Mouse (Mus musculus) common myeloid progenitor, adult 5-6 weeks (primary cell): ENCODE measurements around the gene Cept1. TPM values are rescaled to one million over a fixed set of nuclear protein-coding genes. Genes with fewer than 3 reads are reported as not detected.

Source experiments
- total RNA-seq: library from RNA; stranded (forward); fragments of 200-1000, 187-1606 nt; gene quantifications from 2 replicates; pipeline ENCODE4 v1.2.3, GENCODE M21; 2017

The Cept1 gene
- total RNA-seq, 1 experiment from 2014 or later, result 57.6 TPM

Other genes with a start within 250 kb of the Cept1 start
- gene Chil6, start 141.6 kb downstream of the Cept1 start, total RNA-seq, result not detected in 2 replicates
- 16.2 and 18.0 TPM in 2 replicates for gene Dennd2d, start 65.4 kb downstream of the Cept1 start, total RNA-seq
- gene Dram2, start within 50 bp of the Cept1 start, total RNA-seq, result 14.1 and 21.6 TPM in 2 replicates
- 36.1 and 56.0 TPM in 2 replicates for gene Lrif1, start 137.2 kb upstream of the Cept1 start, total RNA-seq
- gene Cd53, start 242.3 kb upstream of the Cept1 start, total RNA-seq, result 158 and 179 TPM in 2 replicates